Mouse (Mus musculus) embryonic fibroblast, embryonic 13.5 days (primary cell): ENCODE measurements around the gene Palld. TPM values are rescaled to one million over a fixed set of nuclear protein-coding genes. Genes with fewer than 3 reads are reported as not detected.

ENCODE experiments used
- H3K27ac ChIP-seq: 2 replicates; pipeline ENCODE4 v1.5.1; 2012; ENCODE audit warnings: low read length, control low read depth, inconsistent platforms; ENCODE audit not compliant: insufficient read depth
- H3K4me1 ChIP-seq: 2 replicates; pipeline ENCODE4 v1.6.1; 2011; ENCODE audit warnings: low read length; ENCODE audit not compliant: control insufficient read depth, insufficient read depth
- H3K4me3 ChIP-seq: 2 replicates; pipeline ENCODE4 v1.5.1; 2011; ENCODE audit warnings: mild to moderate bottlenecking, control low read depth, low read length; ENCODE audit not compliant: insufficient read depth
- CTCF ChIP-seq: IDR thresholded peaks from 2 replicates; pipeline ENCODE4 v1.5.1; 2011; ENCODE audit warnings: mild to moderate bottlenecking, control low read depth, low read length, moderate library complexity, borderline replicate concordance; ENCODE audit not compliant: insufficient read depth
- POLR2A ChIP-seq: IDR thresholded peaks from 2 replicates; pipeline ENCODE4 v1.6.1; 2011; ENCODE audit warnings: low read depth, mild to moderate bottlenecking, control low read depth, low read length, moderate library complexity
- polyA plus RNA-seq: library from polyadenylated mRNA; stranded (reverse); fragments of >200 nt; gene quantifications from 2 replicates; pipeline ENCODE4 v1.2.4, GENCODE M21; 2011; ENCODE audit warnings: low read depth; ENCODE audit not compliant: missing spikeins, insufficient read length

Gene Palld
- polyA plus RNA-seq, 1 experiment: 228 TPM

- Histone ChIP-seq H3K4me1 (no peaks in the 10 kb centered on the region), H3K4me3 (no peak overlapping the region), H3K27ac (no peak overlapping the region)
- no peak for TF ChIP-seq CTCF
- TF ChIP-seq POLR2A: no peak
Observed at GRCm38 (mm10) chr8:61866920-61867319, 35.6 kb downstream of the Palld start.

DNA sequence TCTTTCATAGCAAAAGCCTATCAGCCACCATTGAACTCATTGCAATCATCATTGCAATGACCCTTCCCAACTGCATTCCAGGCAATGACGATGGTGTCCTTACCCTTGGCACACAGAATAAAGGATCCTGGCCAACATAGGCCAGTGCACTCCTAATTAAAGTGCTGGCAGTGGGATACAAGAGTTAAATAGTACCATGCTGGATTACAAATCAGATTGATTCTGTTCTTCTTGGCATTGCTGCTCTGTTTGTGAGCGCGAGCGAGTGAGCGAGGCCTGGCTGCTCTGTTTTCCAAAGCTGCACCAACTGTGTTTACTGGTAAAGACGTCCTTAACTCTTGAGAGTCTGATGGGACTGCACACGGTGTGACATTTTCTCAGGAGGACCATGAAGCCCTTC is 37.1 kb downstream of the Palld start:
- TF ChIP-seq POLR2A (no peak), CTCF (no peak)
- no peak overlapping the region for H3K4me3 ChIP-seq

DNA sequence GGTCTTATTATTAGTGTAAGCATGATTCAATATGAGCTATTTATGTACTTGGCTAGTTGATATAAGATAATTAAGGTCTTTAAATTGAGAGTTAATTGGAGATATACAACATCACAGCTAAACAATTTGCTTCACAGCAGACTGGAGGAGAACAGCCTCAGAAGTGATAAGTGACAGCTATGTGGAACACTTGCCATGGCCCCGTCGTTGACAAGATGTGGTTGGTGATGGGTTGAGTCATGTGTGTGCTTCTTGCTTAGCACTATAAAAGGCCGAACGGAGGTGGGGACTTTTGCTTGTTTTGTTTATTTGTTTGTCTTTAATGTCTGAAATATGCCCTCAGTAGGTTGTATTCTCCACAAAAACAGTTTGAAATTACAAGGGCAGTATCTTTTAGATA is 51.2 kb downstream of the Palld start:
- no peak for TF ChIP-seq CTCF
- no peak for TF ChIP-seq POLR2A
- Histone ChIP-seq H3K4me1 (no peaks in the 10 kb centered on the region), H3K4me3 (no peak overlapping the region), H3K27ac (no peak overlapping the region)

More for the DNA sequence above, 37.1 kb downstream of the Palld start:
- H3K4me1 ChIP-seq: no peaks in the 10 kb centered on the region
- H3K27ac ChIP-seq: no peak overlapping the region

- Histone ChIP-seq H3K4me3 (no peak overlapping the region), H3K27ac (no peak overlapping the region), H3K4me1 (peaks cover 3% of the 10 kb centered on the region; the same call in 1 of the 2 replicates)
- no peak for TF ChIP-seq CTCF
- no peak for TF ChIP-seq POLR2A
Observed at GRCm38 (mm10) chr8:61848581-61849162, 53.8 kb downstream of the Palld start.

GRCm38 (mm10) chr8:61847494-61847893 is 55.0 kb downstream of the Palld start:
- Histone ChIP-seq H3K4me3 (no peak overlapping the region), H3K4me1 (peaks cover 3% of the 10 kb centered on the region; the same call in 1 of the 2 replicates), H3K27ac (no peak overlapping the region)
- TF ChIP-seq POLR2A (no peak), CTCF (no peak)

- TF ChIP-seq CTCF: no peak
- no peak for TF ChIP-seq POLR2A
- H3K27ac ChIP-seq: no peak overlapping the region
- peaks cover 3% of the 10 kb centered on the region; the same call in 1 of the 2 replicates for H3K4me1 ChIP-seq
- no peak overlapping the region for H3K4me3 ChIP-seq
Observed at GRCm38 (mm10) chr8:61844992-61845391, 57.5 kb downstream of the Palld start.

GRCm38 (mm10) chr8:61844575-61844974 is 57.9 kb downstream of the Palld start:
- Histone ChIP-seq H3K4me1 (peaks cover 3% of the 10 kb centered on the region; the same call in 1 of the 2 replicates), H3K4me3 (no peak overlapping the region), H3K27ac (no peak overlapping the region)
- TF ChIP-seq CTCF (no peak), POLR2A (no peak)

DNA sequence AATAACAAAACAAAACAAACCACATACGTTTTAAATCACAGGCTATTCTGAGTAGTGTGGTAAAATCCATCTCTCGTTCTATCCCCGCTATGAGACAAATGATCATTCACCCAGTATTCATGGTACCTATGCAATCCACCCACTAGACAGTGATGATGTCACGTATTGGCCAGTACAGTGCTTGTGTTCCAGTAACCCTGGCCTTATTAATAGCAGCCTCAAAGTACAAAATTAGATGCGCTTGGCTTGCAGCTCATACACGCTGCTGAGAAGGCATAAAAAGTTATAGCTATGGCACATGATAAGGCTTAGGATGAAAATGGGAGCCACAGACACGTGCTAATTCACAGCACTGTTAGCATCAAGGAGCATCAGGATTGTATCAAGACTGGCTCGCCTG is 58.7 kb downstream of the Palld start:
- TF ChIP-seq POLR2A (no peak), CTCF (no peak)
- Histone ChIP-seq H3K4me3 (no peak overlapping the region), H3K4me1 (peaks cover 3% of the 10 kb centered on the region; the same call in 1 of the 2 replicates), H3K27ac (no peak overlapping the region)

DNA sequence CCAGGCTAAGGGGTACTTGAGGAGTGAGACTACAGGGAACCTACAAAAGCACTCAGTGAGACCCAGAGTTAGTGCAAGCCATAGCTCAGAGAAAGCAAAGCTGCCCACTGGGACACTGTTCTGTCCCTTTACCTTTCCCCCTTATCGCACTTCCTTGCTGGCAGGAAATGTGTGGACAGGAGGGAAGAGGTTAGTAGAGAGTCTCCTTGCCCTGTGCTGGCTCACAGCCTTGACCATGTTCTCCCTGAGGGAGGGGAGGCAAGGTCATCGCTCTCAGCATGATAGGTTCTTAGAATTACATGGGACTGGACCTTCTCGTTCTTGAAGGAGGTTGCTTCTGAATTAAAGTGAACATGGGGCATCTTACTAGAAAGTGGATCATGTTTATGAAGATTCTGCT is 69.3 kb downstream of the Palld start:
- Histone ChIP-seq H3K4me1 (peaks cover 10% of the 10 kb centered on the region), H3K27ac (no peak overlapping the region), H3K4me3 (no peak overlapping the region)
- no peak for TF ChIP-seq CTCF
- TF ChIP-seq POLR2A: no peak

- no peak for TF ChIP-seq CTCF
- TF ChIP-seq POLR2A: no peak
- H3K4me1 ChIP-seq: peaks cover 10% of the 10 kb centered on the region
- no peak overlapping the region for H3K27ac ChIP-seq
- H3K4me3 ChIP-seq: no peak overlapping the region
Observed at GRCm38 (mm10) chr8:61831944-61832343, 70.5 kb downstream of the Palld start.
